Mouse (Mus musculus) MEL (cell line): ENCODE measurements around the gene Lime1. TPM values are rescaled to one million over a fixed set of nuclear protein-coding genes. Genes with fewer than 3 reads are reported as not detected.

ENCODE experiments used
- DNase-seq: peaks from one replicate; pipeline ENCODE4 v3.0.0; 2011; ENCODE audit warnings: low read depth, low spot score
- H3K27ac ChIP-seq: 2 replicates; pipeline ENCODE4 v1.5.1; 2012; ENCODE audit warnings: low read depth, mild to moderate bottlenecking, control low read depth, low read length, moderate library complexity; ENCODE audit not compliant: control insufficient read depth
- H3K27me3 ChIP-seq, 2 experiments: fragments of 150-350 bp in 1 of 2; sonication (generic) in 1 of 2; 2 replicates each; pipeline ENCODE4 v1.6.1; 2012; ENCODE audit warnings: low read length in 2 of 2, mild to moderate bottlenecking in 2 of 2, improper control_type of control experiment in 1 of 2, moderate library complexity in 1 of 2; ENCODE audit not compliant: insufficient read depth in 2 of 2, control insufficient read depth in 1 of 2
- H3K36me3 ChIP-seq, 2 experiments: 2 replicates each; pipeline ENCODE4 v1.6.1; 2012 to 2014; ENCODE audit warnings: low read length in 2 of 2, improper control_type of control experiment in 1 of 2, inconsistent platforms in 1 of 2, mild to moderate bottlenecking in 1 of 2; ENCODE audit not compliant: insufficient read depth in 2 of 2, control insufficient read depth in 1 of 2
- H3K4me1 ChIP-seq, 2 experiments: fragments of 150-350 bp in 1 of 2; sonication (generic) in 1 of 2; 2 replicates each; pipeline ENCODE4 v1.6.1; 2012; ENCODE audit warnings: low read length in 2 of 2, improper control_type of control experiment in 1 of 2, mild to moderate bottlenecking in 1 of 2; ENCODE audit not compliant: insufficient read depth in 2 of 2, control insufficient read depth in 1 of 2
- H3K4me3 ChIP-seq, 2 experiments: fragments of 150-350 bp in 1 of 2; sonication (generic) in 1 of 2; 2 replicates each; pipeline ENCODE4 v1.5.1; 2012; ENCODE audit warnings: low read depth in 2 of 2, low read length in 2 of 2, mild to moderate bottlenecking in 2 of 2, moderate library complexity in 2 of 2, control low read depth in 1 of 2, improper control_type of control experiment in 1 of 2; ENCODE audit not compliant: control insufficient read depth in 1 of 2, insufficient read depth in 1 of 2
- H3K79me2 ChIP-seq: 2 replicates; pipeline ENCODE4 v1.6.1; 2012; ENCODE audit warnings: mild to moderate bottlenecking, low read length, moderate library complexity; ENCODE audit not compliant: control insufficient read depth, poor library complexity, insufficient read depth
- H3K9ac ChIP-seq: 2 replicates; pipeline ENCODE4 v1.6.1; 2012; ENCODE audit warnings: low read depth, mild to moderate bottlenecking, control low read depth, low read length, moderate library complexity; ENCODE audit not compliant: control insufficient read depth, poor library complexity, severe bottlenecking
- H3K9me3 ChIP-seq: fragments of 150-350 bp; sonication (generic); replicated peaks from 2 replicates; pipeline ENCODE4 v1.6.1; 2012; ENCODE audit warnings: mild to moderate bottlenecking, low read length, improper control_type of control experiment, moderate library complexity; ENCODE audit not compliant: insufficient read depth
- BHLHE40 ChIP-seq: IDR thresholded peaks from 2 replicates; pipeline ENCODE4 v1.6.1; 2012; ENCODE audit warnings: low read depth, mild to moderate bottlenecking, inconsistent platforms, low read length, improper control_type of control experiment, borderline replicate concordance
- CHD1 ChIP-seq: IDR thresholded peaks from 2 replicates; pipeline ENCODE4 v1.6.1; 2012; ENCODE audit warnings: low read depth, mild to moderate bottlenecking, inconsistent platforms, low read length, improper control_type of control experiment
- CTCF ChIP-seq, 3 experiments: IDR thresholded peaks in 2 of 3; conservative IDR thresholded peaks in 1 of 3; 2 replicates each; pipeline ENCODE4 v1.5.1; 2011 to 2012; ENCODE audit warnings: low read length in 3 of 3, low read depth in 2 of 3, mild to moderate bottlenecking in 2 of 3, improper control_type of control experiment in 1 of 3, inconsistent platforms in 1 of 3, mixed read lengths in 1 of 3, moderate library complexity in 1 of 3; ENCODE audit not compliant: control insufficient read depth in 1 of 3, insufficient read depth in 1 of 3, poor library complexity in 1 of 3, severe bottlenecking in 1 of 3
- E2F4 ChIP-seq: IDR thresholded peaks from 2 replicates; pipeline ENCODE4 v1.6.1; 2011; ENCODE audit warnings: low read depth, low read length, improper control_type of control experiment, borderline replicate concordance
- EP300 ChIP-seq, 2 experiments: IDR thresholded peaks; 2 replicates each; pipeline ENCODE4 v1.6.1; 2011; ENCODE audit warnings: improper control_type of control experiment in 2 of 2, low read length in 2 of 2, low read depth in 1 of 2, mild to moderate bottlenecking in 1 of 2
- GATA1 ChIP-seq: IDR thresholded peaks from 2 replicates; pipeline ENCODE4 v1.6.1; 2011; ENCODE audit warnings: low read depth, low read length, improper control_type of control experiment
- JUND ChIP-seq: IDR thresholded peaks from 2 replicates; pipeline ENCODE4 v1.6.1; 2011; ENCODE audit warnings: low read depth, mild to moderate bottlenecking, improper control_type of control experiment, low read length
- MAFK ChIP-seq: IDR thresholded peaks from 2 replicates; pipeline ENCODE4 v1.6.1; 2011; ENCODE audit warnings: low read depth, mild to moderate bottlenecking, low read length, improper control_type of control experiment, borderline replicate concordance
- MAX ChIP-seq: IDR thresholded peaks from 2 replicates; pipeline ENCODE4 v1.6.1; 2011; ENCODE audit warnings: low read length, improper control_type of control experiment
- MEF2A ChIP-seq: IDR thresholded peaks from 2 replicates; pipeline ENCODE4 v1.6.1; 2014; ENCODE audit warnings: low read depth, mild to moderate bottlenecking, inconsistent platforms, low read length, improper control_type of control experiment; ENCODE audit not compliant: poor library complexity, insufficient replicate concordance, severe bottlenecking; ENCODE audit errors: extremely low read depth
- MYC ChIP-seq: IDR thresholded peaks from 2 replicates; pipeline ENCODE4 v1.6.1; 2011; ENCODE audit warnings: low read depth, mild to moderate bottlenecking, low read length, improper control_type of control experiment, moderate library complexity
- NRF1 ChIP-seq: IDR thresholded peaks from 2 replicates; pipeline ENCODE4 v1.6.1; 2014; ENCODE audit warnings: low read depth, mild to moderate bottlenecking, inconsistent platforms, low read length, improper control_type of control experiment, moderate library complexity; ENCODE audit not compliant: poor library complexity, insufficient read depth, severe bottlenecking
- RAD21 ChIP-seq: IDR thresholded peaks from 2 replicates; pipeline ENCODE4 v1.6.1; 2011; ENCODE audit warnings: mild to moderate bottlenecking, low read depth, low read length, improper control_type of control experiment
- RCOR1 ChIP-seq: IDR thresholded peaks from 2 replicates; pipeline ENCODE4 v1.6.1; 2012; ENCODE audit warnings: low read depth, mild to moderate bottlenecking, inconsistent platforms, low read length, improper control_type of control experiment
- SIN3A ChIP-seq: IDR thresholded peaks from 2 replicates; pipeline ENCODE4 v1.6.1; 2012; ENCODE audit warnings: low read length, improper control_type of control experiment, inconsistent platforms
- SMC3 ChIP-seq: IDR thresholded peaks from 2 replicates; pipeline ENCODE4 v1.6.1; 2011; ENCODE audit warnings: low read depth, low read length, improper control_type of control experiment
- TAL1 ChIP-seq: IDR thresholded peaks from 2 replicates; pipeline ENCODE4 v1.6.1; 2012; ENCODE audit warnings: mild to moderate bottlenecking, inconsistent platforms, low read length, moderate library complexity, mixed read lengths
- TCF12 ChIP-seq: IDR thresholded peaks from 2 replicates; pipeline ENCODE4 v1.6.1; 2014; ENCODE audit warnings: low read depth, mild to moderate bottlenecking, inconsistent platforms, low read length, improper control_type of control experiment, moderate library complexity
- UBTF ChIP-seq: IDR thresholded peaks from 2 replicates; pipeline ENCODE4 v1.6.1; 2012; ENCODE audit warnings: low read depth, mild to moderate bottlenecking, inconsistent platforms, low read length, improper control_type of control experiment, moderate library complexity, borderline replicate concordance; ENCODE audit not compliant: insufficient read depth
- ZKSCAN1 ChIP-seq: IDR thresholded peaks from 2 replicates; pipeline ENCODE4 v1.6.1; 2012; ENCODE audit warnings: low read depth, mild to moderate bottlenecking, inconsistent platforms, low read length, improper control_type of control experiment, moderate library complexity
- polyA plus RNA-seq, 2 experiments: library from polyadenylated mRNA; stranded (reverse) in 1 of 2; unstranded in 1 of 2; fragments of >175 nt in 1 of 2; fragments of >200 nt in 1 of 2; gene quantifications; 2 replicates each; pipeline versions ENCODE4 v1.2.1 to v1.2.4; 2012; ENCODE audit warnings: low replicate concordance in 2 of 2, low read depth in 1 of 2; ENCODE audit not compliant: insufficient read length in 2 of 2, insufficient read depth in 1 of 2, missing spikeins in 1 of 2
- total RNA-seq: library from RNA; depleted of rRNA; stranded (reverse); fragments of 300-350 nt; gene quantifications from 2 replicates; pipeline ENCODE4 v1.2.3, GENCODE M21; 2012

Lime1 gene
- total and polyA plus RNA-seq, 3 experiments = 18.7 to 27.4 TPM; not detected in 1

DNA sequence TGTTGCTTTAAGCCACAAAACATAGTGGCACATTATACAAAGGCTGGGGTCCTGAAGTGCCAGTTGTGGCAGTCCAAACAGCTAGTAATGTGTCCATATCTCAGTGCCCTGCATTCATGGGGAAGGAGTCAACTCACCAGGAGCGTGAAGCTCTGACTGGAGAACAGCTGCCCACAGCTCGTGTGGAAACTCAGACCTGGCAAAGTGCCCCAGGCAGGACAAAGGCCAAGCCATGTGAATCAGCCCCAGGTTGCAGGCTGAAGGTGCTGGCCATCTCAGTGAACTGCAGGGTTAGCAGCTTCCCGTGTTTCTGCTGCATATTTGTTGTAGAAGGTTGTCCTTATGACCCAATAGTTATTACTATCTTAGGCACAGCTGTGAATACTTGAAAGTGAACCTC lies 36.1 kb downstream of the Lime1 start:
- H3K36me3 ChIP-seq = peaks cover 0 to 3% of the 10 kb centered on the region in 2 experiments; a peak in 1 of 4 replicates
- DNase-seq = no peak
- H3K27me3 ChIP-seq = no peaks in the 10 kb centered on the region; a peak in 1 of 4 replicates
- TF ChIP-seq SMC3 (no peak), ZKSCAN1 (no peak), E2F4 (no peak), MAFK (no peak), MYC (no peak), CHD1 (no peak), UBTF (no peak)
- H3K4me3 ChIP-seq = no peak overlapping the region
- H3K4me1 ChIP-seq = peaks cover 0 to 21% of the 10 kb centered on the region in 2 experiments; a peak in 2 of 4 replicates
- no peaks in the 10 kb centered on the region for H3K9me3 ChIP-seq
- H3K27ac ChIP-seq = no peak overlapping the region
- H3K79me2 ChIP-seq = no peaks in the 10 kb centered on the region
- H3K9ac ChIP-seq = no peak overlapping the region

DNA sequence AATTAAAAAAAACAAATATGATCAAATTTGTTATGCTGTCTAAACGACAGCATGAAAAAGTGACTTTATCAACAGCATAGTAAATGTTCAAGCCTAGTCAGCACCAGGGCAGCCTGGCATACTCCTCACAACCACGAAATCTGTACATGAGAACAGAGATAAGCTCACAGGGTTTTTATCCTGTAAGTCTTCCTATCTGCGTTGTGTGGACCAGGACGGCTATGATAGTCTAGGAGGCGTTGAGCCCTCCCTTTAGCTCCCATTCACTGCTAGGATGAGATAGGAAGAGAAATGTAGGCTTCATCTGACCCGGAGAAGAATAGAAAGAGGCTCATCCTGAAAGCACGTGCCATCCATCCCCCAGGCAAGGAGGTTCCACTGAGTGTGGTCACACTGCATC lies 39.5 kb downstream of the Lime1 start:
- H3K27ac ChIP-seq = no peak overlapping the region
- H3K4me3 ChIP-seq = no peak overlapping the region
- TF ChIP-seq ZKSCAN1 (no peak), TCF12 (peak; percentile 57; the same call in 1 of the 2 replicates), RAD21 (no peak), BHLHE40 (0 out of 2 replicates have a peak, but pooled peaks have one; percentile 40), EP300 (IDR thresholded peaks at IDR 0.05; ENCODE audit: low read depth in 1 of 2, low read length in 2 of 2) (peak; percentile 44 to 80; a peak in 3 of 4 replicates), GATA1 (peak; percentile 75), RCOR1 (peak; percentile 80), SIN3A (peak; percentile 27; the same call in 1 of the 2 replicates), MAX (peak; percentile 69; the same call in 1 of the 2 replicates)
- H3K4me1 ChIP-seq = peaks cover 0 to 20% of the 10 kb centered on the region in 2 experiments; a peak in 2 of 4 replicates
- H3K9me3 ChIP-seq = no peaks in the 10 kb centered on the region
- H3K36me3 ChIP-seq = peaks cover 0 to 3% of the 10 kb centered on the region in 2 experiments; a peak in 2 of 4 replicates
- H3K79me2 ChIP-seq = no peaks in the 10 kb centered on the region
- peak; percentile 34 for DNase-seq
- H3K27me3 ChIP-seq = no peaks in the 10 kb centered on the region; a peak in 1 of 4 replicates
- no peak overlapping the region for H3K9ac ChIP-seq

DNA sequence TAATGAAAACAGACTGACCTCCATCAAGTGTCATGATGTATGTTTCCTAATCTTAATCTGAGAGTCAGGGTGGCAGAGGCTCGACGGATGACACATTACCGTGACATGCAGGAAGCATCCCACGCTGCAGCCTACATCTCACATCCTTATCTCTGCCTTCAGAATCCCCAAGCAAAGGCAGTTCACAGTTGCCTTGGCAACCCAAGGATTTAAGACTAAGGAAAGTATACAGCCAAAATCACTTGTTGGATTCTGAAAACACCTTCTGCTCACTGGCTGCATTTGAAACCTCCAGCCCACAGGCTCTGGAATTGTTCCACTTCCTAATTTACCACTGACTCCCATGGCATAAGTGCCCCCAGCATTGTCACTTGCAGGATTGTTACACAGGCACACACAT lies 40.5 kb downstream of the Lime1 start:
- Histone ChIP-seq H3K36me3 (peaks cover 0 to 3% of the 10 kb centered on the region in 2 experiments; a peak in 2 of 4 replicates), H3K9ac (no peak overlapping the region), H3K79me2 (no peaks in the 10 kb centered on the region), H3K27ac (no peak overlapping the region), H3K4me3 (no peak overlapping the region), H3K27me3 (no peaks in the 10 kb centered on the region), H3K4me1 (peaks cover 0 to 20% of the 10 kb centered on the region in 2 experiments; a peak in 2 of 4 replicates), H3K9me3 (no peaks in the 10 kb centered on the region)
- TF ChIP-seq E2F4 (no peak), CHD1 (no peak), EP300 (IDR thresholded peaks at IDR 0.05; ENCODE audit: low read depth in 1 of 2, low read length in 2 of 2) (0 out of 4 replicates have a peak, but pooled peaks of 1 of the 2 experiments have one; percentile 21), RCOR1 (peak; percentile 18; the same call in 1 of the 2 replicates), NRF1 (no peak), UBTF (no peak), TAL1 (no peak), MEF2A (no peak), JUND (no peak), CTCF (IDR thresholded peaks at IDR 0.05 in 2 of 3, conservative IDR thresholded peaks at IDR 0.05 in 1 of 3; ENCODE audit: control insufficient read depth in 1 of 3, insufficient read depth in 1 of 3, low read depth in 2 of 3, low read length in 3 of 3, poor library complexity in 1 of 3, severe bottlenecking in 1 of 3) (no peak), GATA1 (0 out of 2 replicates have a peak, but pooled peaks have one; percentile 27), MAX (no peak), ZKSCAN1 (no peak)
- DNase-seq = peak; percentile 40
